Mouse (Mus musculus): ENCODE results near the gene Slc4a3.

The Slc4a3 gene

DNA sequence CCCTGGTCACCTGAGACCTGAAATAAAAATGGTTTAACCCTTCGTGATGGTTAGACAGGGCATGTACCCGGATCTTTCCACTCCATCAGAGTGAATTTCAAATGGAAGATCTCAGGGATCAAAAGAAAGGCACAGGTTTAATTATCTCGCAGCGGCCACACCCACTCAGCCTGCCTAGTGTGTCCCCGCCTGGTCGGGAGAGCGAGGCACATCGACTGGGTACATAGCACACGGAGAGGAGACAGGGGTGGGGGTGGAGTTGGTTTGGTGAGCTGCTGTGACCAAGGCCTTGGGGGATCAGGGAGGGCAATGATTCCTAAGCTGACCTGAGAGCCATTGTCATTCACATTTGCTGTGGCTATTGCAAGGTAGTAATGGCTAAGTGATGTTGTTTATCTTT lies 48.8 kb downstream of the Slc4a3 start:
- DNase-seq (ENCODE audit: extremely low spot score, low read depth, low spot score) = no peak

DNA sequence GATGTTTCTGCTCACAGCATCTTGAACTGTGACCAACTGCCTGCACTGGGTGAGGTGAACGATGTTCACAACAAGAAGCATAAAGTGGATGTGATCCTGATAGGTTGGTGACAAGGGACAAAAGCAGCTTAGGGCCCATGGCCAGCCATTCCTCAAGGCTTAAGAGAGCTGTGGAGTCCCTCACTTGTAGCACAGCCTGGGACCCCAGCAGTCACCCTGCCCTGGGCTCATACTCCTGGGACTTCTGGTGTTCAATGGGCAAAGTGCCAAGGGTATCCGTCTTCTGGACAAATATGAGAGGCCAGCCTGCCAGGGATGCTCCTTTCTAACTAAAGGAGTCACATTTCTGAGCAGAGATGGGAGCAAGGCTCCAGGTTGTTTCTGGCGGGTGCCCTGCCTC lies 49.9 kb downstream of the Slc4a3 start:
- no peak for DNase-seq (ENCODE audit: extremely low spot score, low read depth, low spot score)

DNA sequence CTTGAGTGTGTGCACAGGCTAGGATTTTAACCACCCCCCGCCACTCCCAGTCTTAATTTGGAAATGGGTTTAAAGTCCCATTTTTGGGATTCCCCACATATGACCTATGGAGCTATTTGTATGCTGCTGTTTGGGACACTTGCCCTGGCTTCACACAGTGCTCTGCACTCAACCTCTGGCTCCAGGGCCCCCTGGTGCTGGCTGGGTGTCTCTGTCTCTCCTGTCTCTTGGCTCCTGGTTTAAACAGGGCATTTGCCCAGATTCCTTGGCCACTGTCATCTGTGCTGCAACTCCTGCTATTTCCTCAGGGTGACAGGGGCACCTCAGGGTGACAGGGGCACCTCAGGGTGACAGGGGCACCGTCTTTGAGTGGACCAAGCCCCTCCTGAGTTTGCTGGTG lies 50.8 kb downstream of the Slc4a3 start:
- DNase-seq (ENCODE audit: extremely low spot score, low read depth, low spot score) = no peak

DNA sequence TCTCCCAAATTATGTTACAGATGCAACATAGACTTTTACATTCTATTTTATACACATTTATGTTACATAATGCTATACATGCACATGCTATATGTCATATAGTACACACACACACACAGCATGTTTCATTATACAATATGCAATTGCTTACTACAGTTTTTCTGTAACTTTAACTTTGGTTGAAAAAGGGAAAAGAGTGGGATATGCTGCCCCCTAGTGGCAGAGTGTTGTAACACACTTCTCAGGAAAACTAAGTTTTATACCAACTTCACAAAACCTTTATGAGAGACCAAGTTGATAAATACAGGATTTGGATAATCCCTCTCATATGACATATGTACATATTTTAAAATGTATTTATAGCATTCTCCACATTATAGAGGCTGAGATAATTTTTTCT lies 51.6 kb downstream of the Slc4a3 start:
- DNase-seq (ENCODE audit: extremely low spot score, low read depth, low spot score) = peak; percentile 46

DNA sequence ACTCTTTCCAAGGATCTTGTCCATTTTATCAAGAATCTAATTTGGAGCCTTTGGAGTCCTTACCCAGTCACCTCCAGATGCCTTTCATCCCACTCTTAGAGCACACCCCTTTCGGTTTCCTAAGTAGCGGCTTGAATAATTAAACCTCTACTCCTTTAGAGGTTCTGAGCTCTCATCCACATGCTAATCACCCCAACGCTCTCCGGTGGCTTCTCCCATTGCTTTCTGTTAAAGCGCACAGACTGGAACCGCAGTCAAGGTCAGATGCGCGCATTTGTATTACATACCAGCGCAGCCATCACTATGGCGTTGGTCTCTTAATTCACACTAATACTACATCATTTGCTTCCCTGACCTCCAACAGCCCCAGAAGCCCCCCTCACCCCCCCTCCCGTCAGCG lies 55.7 kb downstream of the Slc4a3 start:
- DNase-seq (ENCODE audit: extremely low spot score, low read depth, low spot score) = no peak

DNA sequence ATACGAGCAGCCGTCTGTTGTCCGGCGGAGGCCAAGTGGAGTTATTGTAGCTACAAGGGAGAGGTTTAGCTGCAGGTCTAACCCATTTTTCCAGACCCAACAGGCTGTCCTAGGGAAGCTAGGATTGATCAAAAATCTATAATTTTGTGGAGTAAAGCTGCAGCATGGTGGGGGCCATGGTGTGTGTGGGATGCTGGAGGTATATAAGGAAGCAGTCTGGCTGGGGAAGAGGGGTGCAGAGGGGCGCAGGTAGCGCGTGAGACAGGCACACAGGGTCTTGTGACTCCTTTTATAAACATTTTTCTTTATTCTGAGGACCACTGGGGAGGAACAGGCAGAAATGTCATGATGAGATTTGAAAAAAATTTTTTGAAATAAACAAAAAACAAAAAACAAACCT lies 57.5 kb downstream of the Slc4a3 start:
- DNase-seq (ENCODE audit: extremely low spot score, low read depth, low spot score) = no peak

DNA sequence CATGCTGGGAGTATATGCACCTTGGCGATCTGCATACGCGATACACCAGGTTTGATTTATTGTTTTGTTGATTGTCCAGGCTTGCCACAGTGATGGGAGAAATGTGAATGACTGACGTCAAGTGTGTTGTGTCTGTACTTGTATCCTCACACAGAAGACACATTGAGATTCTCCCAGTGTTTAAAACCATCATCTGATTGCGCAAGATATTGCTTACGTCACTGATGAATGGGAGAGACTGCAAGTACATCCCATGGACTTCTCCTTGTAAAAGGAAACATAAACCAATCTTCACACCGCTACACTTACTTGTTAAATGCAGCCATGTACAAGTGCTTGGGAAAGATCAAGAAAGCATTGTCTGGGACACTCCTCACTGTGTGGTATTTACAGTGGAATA lies 62.2 kb downstream of the Slc4a3 start:
- DNase-seq (ENCODE audit: extremely low spot score, low read depth, low spot score) = no peak

DNA sequence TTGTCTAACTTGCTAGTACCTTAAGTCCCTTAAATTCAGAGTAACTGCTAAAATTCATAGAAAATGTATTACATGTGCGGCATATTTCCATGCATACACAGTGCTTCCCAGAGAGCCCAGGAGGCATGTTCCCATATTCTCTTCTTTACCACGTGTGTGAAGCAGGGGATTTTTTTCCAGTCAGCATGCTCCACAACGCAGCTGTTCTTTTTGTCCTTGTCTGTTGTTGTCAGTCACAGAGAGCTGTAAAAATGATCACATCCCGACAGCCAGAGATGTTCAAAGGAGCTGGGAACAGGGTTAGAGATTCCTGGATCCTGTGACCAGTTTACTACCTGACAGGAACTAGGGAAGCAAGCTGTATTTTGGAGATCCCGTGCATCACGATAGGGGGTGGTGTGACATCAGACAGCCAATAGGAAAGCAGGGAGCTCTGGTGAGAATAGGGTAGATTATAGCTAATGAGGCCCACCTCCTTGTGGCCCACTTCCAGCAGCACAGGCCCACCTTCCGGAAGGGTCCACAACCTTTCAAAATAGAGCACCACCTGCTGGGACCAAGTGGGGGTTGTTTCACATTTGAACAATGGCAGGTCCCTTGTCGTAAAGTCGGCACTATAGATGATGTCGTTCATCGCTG lies 62.7 kb downstream of the Slc4a3 start:
- no peak for DNase-seq (ENCODE audit: extremely low spot score, low read depth, low spot score)

DNA sequence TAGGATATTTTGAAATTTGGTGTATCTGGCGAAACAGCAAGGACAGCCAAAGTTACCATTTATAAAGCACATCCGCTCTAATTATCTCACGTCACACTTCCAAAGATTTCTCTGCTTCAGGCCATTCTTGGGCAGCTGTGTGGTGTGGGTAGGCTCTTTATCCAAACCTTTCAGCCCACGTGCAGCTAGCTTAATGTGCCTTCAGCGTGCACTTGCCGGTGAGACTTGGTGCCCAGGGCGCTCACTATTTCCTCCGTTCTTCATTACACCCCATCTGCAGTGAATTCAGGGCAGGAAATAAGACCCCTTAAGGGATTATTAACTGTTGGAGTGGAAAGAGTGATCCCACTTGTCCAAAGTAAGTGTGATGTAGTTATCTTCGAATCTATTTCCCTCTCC lies 63.2 kb downstream of the Slc4a3 start:
- DNase-seq (ENCODE audit: extremely low spot score, low read depth, low spot score) = no peak

DNA sequence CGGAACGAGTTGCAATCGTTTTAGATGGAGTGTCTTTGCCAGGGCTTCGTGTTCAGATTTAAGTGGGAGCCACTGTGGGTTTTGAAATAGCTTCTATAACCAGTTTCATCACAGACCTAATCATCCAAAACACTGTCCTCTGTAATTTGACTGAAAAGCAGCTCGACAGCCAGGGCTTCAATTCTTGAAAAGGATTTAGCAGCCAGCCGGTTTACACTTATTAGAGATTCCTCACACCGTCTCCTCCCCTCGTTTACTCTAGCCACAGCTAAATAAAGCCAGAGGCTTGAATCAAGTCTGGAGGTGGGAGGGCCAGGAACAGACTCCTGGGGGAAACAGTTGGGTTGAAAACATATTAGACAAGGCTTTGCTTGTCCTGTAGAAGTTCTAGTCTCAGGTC lies 64.5 kb downstream of the Slc4a3 start:
- DNase-seq (ENCODE audit: extremely low spot score, low read depth, low spot score) = no peak
